Mouse (Mus musculus): ENCODE results near the gene Olfml2a.

Olfml2a gene

GRCm38 (mm10) chr2:38938007-38938406 is 6.2 kb downstream of the Olfml2a start:
- no peak for DNase-seq (ENCODE audit: low read depth)

GRCm38 (mm10) chr2:38939047-38939446 is 7.3 kb downstream of the Olfml2a start:
- DNase-seq (ENCODE audit: low read depth) = peak; percentile 20

GRCm38 (mm10) chr2:38941426-38941825 is 9.6 kb downstream of the Olfml2a start:
- no peak for DNase-seq (ENCODE audit: low read depth)

- DNase-seq (ENCODE audit: low read depth) = no peak
Measured at GRCm38 (mm10) chr2:38941898-38942297, 10.1 kb downstream of the Olfml2a start.

- DNase-seq (ENCODE audit: low read depth) = no peak
Measured at GRCm38 (mm10) chr2:38943161-38943560, 11.4 kb downstream of the Olfml2a start.

- DNase-seq (ENCODE audit: low read depth) = no peak
Measured at GRCm38 (mm10) chr2:38943977-38944376, 12.2 kb downstream of the Olfml2a start.

GRCm38 (mm10) chr2:38944460-38945161 is 12.8 kb downstream of the Olfml2a start:
- no peak for DNase-seq (ENCODE audit: low read depth)

GRCm38 (mm10) chr2:38947566-38947965 is 15.8 kb downstream of the Olfml2a start:
- DNase-seq (ENCODE audit: low read depth) = no peak

GRCm38 (mm10) chr2:38950281-38950719 is 18.5 kb downstream of the Olfml2a start:
- DNase-seq (ENCODE audit: low read depth) = no peak

- DNase-seq (ENCODE audit: low read depth) = no peak
Measured at GRCm38 (mm10) chr2:38953152-38953883, 21.5 kb downstream of the Olfml2a start.

GRCm38 (mm10) chr2:38956062-38956461 is 24.3 kb downstream of the Olfml2a start:
- no peak for DNase-seq (ENCODE audit: low read depth)

- DNase-seq (ENCODE audit: low read depth) = no peak
Measured at GRCm38 (mm10) chr2:38957671-38958223, 26.0 kb downstream of the Olfml2a start.

GRCm38 (mm10) chr2:38964198-38964597 is 32.4 kb downstream of the Olfml2a start:
- DNase-seq (ENCODE audit: low read depth) = no peak

GRCm38 (mm10) chr2:38969650-38970049 is 37.9 kb downstream of the Olfml2a start:
- DNase-seq (ENCODE audit: low read depth) = no peak

- DNase-seq (ENCODE audit: low read depth) = no peak
Measured at GRCm38 (mm10) chr2:38970057-38970456, 38.3 kb downstream of the Olfml2a start.

GRCm38 (mm10) chr2:38973223-38973622 is 41.4 kb downstream of the Olfml2a start:
- no peak for DNase-seq (ENCODE audit: low read depth)

GRCm38 (mm10) chr2:38973701-38974100 is 41.9 kb downstream of the Olfml2a start:
- no peak for DNase-seq (ENCODE audit: low read depth)

GRCm38 (mm10) chr2:38974171-38974570 is 42.4 kb downstream of the Olfml2a start:
- no peak for DNase-seq (ENCODE audit: low read depth)

- DNase-seq (ENCODE audit: low read depth) = no peak
Measured at GRCm38 (mm10) chr2:38975181-38975580, 43.4 kb downstream of the Olfml2a start.

GRCm38 (mm10) chr2:38975941-38976805 is 44.4 kb downstream of the Olfml2a start:
- DNase-seq (ENCODE audit: low read depth) = no peak

- DNase-seq (ENCODE audit: low read depth) = no peak
Measured at GRCm38 (mm10) chr2:38977837-38978236, 46.1 kb downstream of the Olfml2a start.

- no peak for DNase-seq (ENCODE audit: low read depth)
Measured at GRCm38 (mm10) chr2:38983456-38983855, 51.7 kb downstream of the Olfml2a start.
